Mouse (Mus musculus): ENCODE measurements at regions not wholly inside any gene's neighbourhood (a gene's known extent, or its start where the extent isn't known, plus 50 kb on each side); places are given as distances from the start of the nearest gene placed in this dataset.
"Not testable (repeated sequence)": the region's sequence is repeated elsewhere in the genome, so short reads cannot be mapped to it uniquely, and the experiment has no call there.

- not testable (repeated sequence) for DNase-seq (ENCODE audit: low spot score)
Measured at GRCm38 (mm10) chr16:86187609-86188008, 286.0 kb upstream of the Adamts5 start.

GRCm38 (mm10) chr16:86159021-86159815, 257.6 kb upstream of the Adamts5 start:
- DNase-seq (ENCODE audit: low spot score) = no peak

- DNase-seq (ENCODE audit: low spot score) = no peak
Measured at GRCm38 (mm10) chr16:86138171-86138570, 236.5 kb upstream of the Adamts5 start.

GRCm38 (mm10) chr16:86136169-86136568, 234.5 kb upstream of the Adamts5 start:
- DNase-seq (ENCODE audit: low spot score) = no peak

GRCm38 (mm10) chr16:86127391-86127790, 225.8 kb upstream of the Adamts5 start:
- no peak for DNase-seq (ENCODE audit: low spot score)

GRCm38 (mm10) chr16:86124182-86124581, 222.6 kb upstream of the Adamts5 start:
- DNase-seq (ENCODE audit: low spot score) = no peak

GRCm38 (mm10) chr16:86122936-86123335, 221.3 kb upstream of the Adamts5 start:
- no peak for DNase-seq (ENCODE audit: low spot score)

- DNase-seq (ENCODE audit: low spot score) = no peak
Measured at GRCm38 (mm10) chr16:86117959-86118358, 216.3 kb upstream of the Adamts5 start.

GRCm38 (mm10) chr16:86115587-86116376, 214.2 kb upstream of the Adamts5 start:
- DNase-seq (ENCODE audit: low spot score) = no peak

GRCm38 (mm10) chr16:86094461-86094860, 192.8 kb upstream of the Adamts5 start:
- DNase-seq (ENCODE audit: low spot score) = no peak

- no peak for DNase-seq (ENCODE audit: low spot score)
Measured at GRCm38 (mm10) chr16:86090175-86090574, 188.5 kb upstream of the Adamts5 start.

- DNase-seq (ENCODE audit: low spot score) = no peak
Measured at GRCm38 (mm10) chr16:86087421-86087820, 185.8 kb upstream of the Adamts5 start.

- no peak for DNase-seq (ENCODE audit: low spot score)
Measured at GRCm38 (mm10) chr16:86067628-86068364, 166.2 kb upstream of the Adamts5 start.

- no peak for DNase-seq (ENCODE audit: low spot score)
Measured at GRCm38 (mm10) chr16:86060087-86060486, 158.5 kb upstream of the Adamts5 start.

- DNase-seq (ENCODE audit: low spot score) = no peak
Measured at GRCm38 (mm10) chr16:86044695-86045094, 143.1 kb upstream of the Adamts5 start.

GRCm38 (mm10) chr16:86034772-86035171, 133.1 kb upstream of the Adamts5 start:
- DNase-seq (ENCODE audit: low spot score) = no peak

- DNase-seq (ENCODE audit: low spot score) = no peak
Measured at GRCm38 (mm10) chr16:86027700-86028099, 126.1 kb upstream of the Adamts5 start.

GRCm38 (mm10) chr16:86015336-86015735, 113.7 kb upstream of the Adamts5 start:
- DNase-seq (ENCODE audit: low spot score) = no peak

- DNase-seq (ENCODE audit: low spot score) = no peak
Measured at GRCm38 (mm10) chr16:86011051-86011450, 109.4 kb upstream of the Adamts5 start.

- no peak for DNase-seq (ENCODE audit: low spot score)
Measured at GRCm38 (mm10) chr16:86009638-86010329, 108.2 kb upstream of the Adamts5 start.

GRCm38 (mm10) chr16:86007799-86008198, 106.2 kb upstream of the Adamts5 start:
- no peak for DNase-seq (ENCODE audit: low spot score)

GRCm38 (mm10) chr16:86000846-86001245, 99.2 kb upstream of the Adamts5 start:
- no peak for DNase-seq (ENCODE audit: low spot score)

Measured in ovary, postnatal 14 days (tissue).